Mouse (Mus musculus) forebrain, embryonic 16.5 days (tissue): Measurements from ENCODE around the gene Gm49661. TPM values are rescaled to one million over a fixed set of nuclear protein-coding genes. Genes with fewer than 3 reads are reported as not detected.

Experiments
- ATAC-seq: fragments of 200-750 bp; cut with Nextera tagmentation; 2 replicates; pipeline ENCODE4 v1.8.0; 2017; ENCODE audit warnings: mild to moderate bottlenecking, moderate library complexity
- H3K27ac ChIP-seq: fragments of 300-500 bp; sonication (generic); 2 replicates; pipeline ENCODE4 v1.5.1; 2014; ENCODE audit warnings: low read length, control low read depth
- H3K27me3 ChIP-seq: fragments of 300-500 bp; sonication (generic); replicated peaks from 2 replicates; pipeline ENCODE4 v1.6.1; 2014; ENCODE audit warnings: low read length; ENCODE audit not compliant: control insufficient read depth, insufficient read depth
- H3K36me3 ChIP-seq: fragments of 300-500 bp; sonication (generic); 2 replicates; pipeline ENCODE4 v1.6.1; 2014; ENCODE audit not compliant: control insufficient read depth, insufficient read depth
- H3K4me1 ChIP-seq: fragments of 300-500 bp; sonication (generic); replicated peaks from 2 replicates; pipeline ENCODE4 v1.6.1; 2014; ENCODE audit warnings: low read length; ENCODE audit not compliant: control insufficient read depth, insufficient read depth
- H3K4me2 ChIP-seq: fragments of 300-500 bp; sonication (generic); 2 replicates; pipeline ENCODE4 v1.6.1; 2014; ENCODE audit warnings: mild to moderate bottlenecking, low read length, control low read depth
- H3K4me3 ChIP-seq: fragments of 300-500 bp; sonication (generic); replicated peaks from 2 replicates; pipeline ENCODE4 v1.5.1; 2014; ENCODE audit warnings: mild to moderate bottlenecking, low read length, control low read depth
- H3K9ac ChIP-seq: fragments of 300-500 bp; sonication (generic); replicated peaks from 2 replicates; pipeline ENCODE4 v1.6.1; 2014; ENCODE audit warnings: low read depth, low read length, control low read depth
- H3K9me3 ChIP-seq: fragments of 300-500 bp; sonication (generic); 2 replicates; pipeline ENCODE4 v1.6.1; 2016; ENCODE audit warnings: low read length; ENCODE audit not compliant: control insufficient read depth
- WGBS: fragments of 180-500 bp; shearing (Covaris S2); extraction: QIAGEN DNeasy Blood & Tissue Kit; methylation state at CpG from one replicate; pipeline ENCODE4 v1.1.7; 2014; 5-methylcytosine and 5-hydroxymethylcytosine counted together
- polyA plus RNA-seq: library from polyadenylated mRNA; unstranded; fragments of >200 nt; fragmentation: Nextera tagmentation; extraction: Ambion mirVana; gene quantifications from 2 replicates; pipeline ENCODE4 v1.2.1, GENCODE M21; 2015

Gm49661 gene
- polyA plus RNA-seq, 1 experiment from 2014 or later, result not detected

- 93% methylated on average over 7 of the region's 7 CpGs for WGBS
- no peak overlapping the region for H3K9ac ChIP-seq
Observed at GRCm38 (mm10) chr8:84959811-84960210, 9.4 kb downstream of the Gm49661 start.

GRCm38 (mm10) chr8:84956768-84957167 is 12.5 kb downstream of the Gm49661 start:
- H3K4me2 ChIP-seq, result no peak overlapping the region
- peaks cover 2% of the 10 kb centered on the region; the same call in 1 of the 2 replicates for H3K36me3 ChIP-seq
- H3K9ac ChIP-seq, result no peak overlapping the region
- no peaks in the 10 kb centered on the region for H3K4me1 ChIP-seq
- H3K27ac ChIP-seq, result no peak overlapping the region
- no peak overlapping the region for H3K4me3 ChIP-seq
- H3K27me3 ChIP-seq, result no peaks in the 10 kb centered on the region; the same call in 1 of the 2 replicates
- 42% methylated on average over 2 of the region's 2 CpGs for WGBS
- no peak for ATAC-seq
- no peaks in the 10 kb centered on the region for H3K9me3 ChIP-seq

More at GRCm38 (mm10) chr8:84959811-84960210, 9.4 kb downstream of the Gm49661 start:
- no peak overlapping the region for H3K4me2 ChIP-seq
- no peak overlapping the region for H3K4me3 ChIP-seq
- H3K27ac ChIP-seq, result no peak overlapping the region
- no peaks in the 10 kb centered on the region for H3K9me3 ChIP-seq
- H3K36me3 ChIP-seq, result peaks cover 2% of the 10 kb centered on the region; the same call in 1 of the 2 replicates
- H3K27me3 ChIP-seq, result no peaks in the 10 kb centered on the region
- H3K4me1 ChIP-seq, result peaks cover under 1% of the 10 kb centered on the region
- ATAC-seq, result no peak

GRCm38 (mm10) chr8:84952612-84953255 is 16.5 kb downstream of the Gm49661 start:
- no peak overlapping the region for H3K4me3 ChIP-seq
- H3K36me3 ChIP-seq, result no peaks in the 10 kb centered on the region
- ATAC-seq, result no peak
- 10% methylated on average over 18 of the region's 18 CpGs for WGBS
- no peaks in the 10 kb centered on the region for H3K4me1 ChIP-seq
- peaks cover 19% of the 10 kb centered on the region for H3K27me3 ChIP-seq
- H3K27ac ChIP-seq, result no peak overlapping the region
- no peak overlapping the region for H3K4me2 ChIP-seq
- no peak overlapping the region for H3K9ac ChIP-seq
- no peaks in the 10 kb centered on the region for H3K9me3 ChIP-seq

- no peak overlapping the region for H3K4me2 ChIP-seq
- no peaks in the 10 kb centered on the region for H3K36me3 ChIP-seq
- H3K9me3 ChIP-seq, result no peaks in the 10 kb centered on the region
- no peak for ATAC-seq
- H3K9ac ChIP-seq, result no peak overlapping the region
- H3K4me3 ChIP-seq, result no peak overlapping the region
- no peak overlapping the region for H3K27ac ChIP-seq
- H3K4me1 ChIP-seq, result peaks cover 19% of the 10 kb centered on the region
- H3K27me3 ChIP-seq, result peaks cover 25% of the 10 kb centered on the region
- WGBS, result 17% methylated on average over 12 of the region's 12 CpGs
Observed at GRCm38 (mm10) chr8:84949753-84950152, 19.5 kb downstream of the Gm49661 start.

GRCm38 (mm10) chr8:84947241-84947545 is 22.0 kb downstream of the Gm49661 start:
- Histone ChIP-seq H3K4me3 (no peak overlapping the region; the same call in 1 of the 2 replicates), H3K27me3 (peaks cover 35% of the 10 kb centered on the region), H3K4me2 (peak overlapping the region; percentile 87; the same call in 1 of the 2 replicates), H3K9me3 (no peaks in the 10 kb centered on the region), H3K9ac (no peak overlapping the region; the same call in 1 of the 2 replicates), H3K36me3 (no peaks in the 10 kb centered on the region), H3K27ac (no peak overlapping the region), H3K4me1 (peaks cover 26% of the 10 kb centered on the region)
- 16% methylated on average over 9 of the region's 9 CpGs for WGBS
- ATAC-seq, result no peak

GRCm38 (mm10) chr8:84946528-84947240 is 22.5 kb downstream of the Gm49661 start, which contains the start of gene Rtbdn:
TSS of gene Rtbdn (plus strand) at chr8:84946991.
- 0 out of 2 replicates have a peak, but pooled peaks have one; percentile 27 for ATAC-seq
- peaks cover 35% of the 10 kb centered on the region for H3K27me3 ChIP-seq
- peak within 1 kb of the TSS; percentile 87 for H3K4me2 ChIP-seq
- H3K9ac ChIP-seq, result peak within 1 kb of the TSS; percentile 83
- H3K9me3 ChIP-seq, result no peaks in the 10 kb centered on the region
- peaks cover 26% of the 10 kb centered on the region for H3K4me1 ChIP-seq
- H3K4me3 ChIP-seq, result peak within 1 kb of the TSS; percentile 83
- H3K36me3 ChIP-seq, result no peaks in the 10 kb centered on the region
- 4% methylated on average over 17 of the region's 17 CpGs for whole genome bisulfite sequencing
- H3K27ac ChIP-seq, result peak within 1 kb of the TSS; percentile 60

GRCm38 (mm10) chr8:84945633-84946527 is 23.4 kb downstream of the Gm49661 start:
- H3K4me3 ChIP-seq, result peak overlapping the region; percentile 83
- H3K9ac ChIP-seq, result peak overlapping the region; percentile 83
- ATAC-seq, result peak; percentile 57
- no peaks in the 10 kb centered on the region for H3K36me3 ChIP-seq
- peak overlapping the region; percentile 87 for H3K4me2 ChIP-seq
- WGBS, result 2% methylated on average over 46 of the region's 67 CpGs
- H3K9me3 ChIP-seq, result no peaks in the 10 kb centered on the region
- H3K27ac ChIP-seq, result peak overlapping the region; percentile 60
- peaks cover 26% of the 10 kb centered on the region for H3K4me1 ChIP-seq
- H3K27me3 ChIP-seq, result peaks cover 35% of the 10 kb centered on the region

GRCm38 (mm10) chr8:84945235-84945632 is 24.0 kb downstream of the Gm49661 start:
- ATAC-seq, result peak; percentile 51
- H3K9me3 ChIP-seq, result no peaks in the 10 kb centered on the region
- H3K27me3 ChIP-seq, result peaks cover 30% of the 10 kb centered on the region
- no peaks in the 10 kb centered on the region for H3K36me3 ChIP-seq
- peak overlapping the region; percentile 83 for H3K4me3 ChIP-seq
- H3K9ac ChIP-seq, result peak overlapping the region; percentile 83
- peaks cover 26% of the 10 kb centered on the region for H3K4me1 ChIP-seq
- H3K4me2 ChIP-seq, result peak overlapping the region; percentile 87
- H3K27ac ChIP-seq, result no peak overlapping the region
- WGBS, result under 1% methylated on average over 11 of the region's 11 CpGs
